Mouse (Mus musculus) thymus, postnatal 0 days (tissue): ENCODE measurements around the gene Ubr4. TPM values are rescaled to one million over a fixed set of nuclear protein-coding genes. Genes with fewer than 3 reads are reported as not detected.
A peak's percentile ranks its signal among the peaks of the same experiment; 100 is the strongest.

Source experiments
- DNase-seq: peaks from one replicate; pipeline ENCODE4 v3.0.0-alpha.2; 2015; ENCODE audit warnings: low spot score
- polyA plus RNA-seq: library from polyadenylated mRNA; unstranded; fragments of >200 nt; fragmentation: Nextera tagmentation; extraction: Ambion mirVana; gene quantifications from 2 replicates; pipeline ENCODE4 v1.2.1, GENCODE M21; 2015

Ubr4 gene
- 44.9 and 50.7 TPM in 2 replicates for polyA plus RNA-seq

DNA sequence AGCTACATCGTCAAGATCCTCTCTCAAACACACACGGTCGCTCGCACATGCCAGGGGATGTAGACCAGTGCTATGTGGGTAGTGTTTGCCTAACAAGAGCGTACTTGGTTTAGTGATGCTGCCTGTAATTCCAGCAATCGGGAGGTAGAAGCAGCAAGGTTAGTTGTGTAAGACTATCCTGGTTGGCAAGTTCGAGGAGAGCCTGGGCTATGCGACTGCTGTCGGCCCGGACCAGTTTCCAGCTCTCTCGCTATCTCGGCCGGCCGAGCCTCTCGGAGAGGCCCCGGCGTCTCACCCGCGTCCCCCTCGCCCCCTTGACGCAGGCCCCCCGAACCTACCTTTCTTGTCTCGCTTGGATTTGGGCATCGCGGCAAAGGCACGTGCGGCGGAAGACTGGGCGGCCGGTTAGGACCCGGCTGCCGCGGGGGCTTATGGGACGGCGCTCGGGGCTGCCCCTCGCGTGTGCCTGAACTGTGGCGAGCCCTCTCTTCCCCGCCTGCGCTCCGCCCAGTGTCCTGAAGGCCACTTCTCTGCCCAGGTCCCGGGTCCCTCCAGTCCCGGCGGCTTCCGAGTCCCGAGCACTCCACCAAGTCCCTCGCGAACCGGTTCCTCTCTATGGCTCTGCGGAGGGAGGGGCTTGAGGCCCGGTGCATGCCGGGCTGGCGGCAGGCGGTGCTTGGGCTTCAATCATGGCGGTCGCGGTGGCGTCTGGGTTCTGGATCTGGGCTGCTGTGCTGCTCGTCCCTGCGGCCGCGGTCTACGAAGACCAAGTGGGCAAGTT, at the start of gene Ubr4, which contains the start of the genes Mrto4 and Emc1:
Gene Ubr4, plus strand, starts transcription at position 679 of the 781 bp plus-strand sequence.
Gene Mrto4, minus strand, starts transcription at position 646 of the 781 bp plus-strand sequence.
Gene Emc1, plus strand, starts transcription at position 657 of the 781 bp plus-strand sequence.
- DNase-seq: peak; percentile 85

DNA sequence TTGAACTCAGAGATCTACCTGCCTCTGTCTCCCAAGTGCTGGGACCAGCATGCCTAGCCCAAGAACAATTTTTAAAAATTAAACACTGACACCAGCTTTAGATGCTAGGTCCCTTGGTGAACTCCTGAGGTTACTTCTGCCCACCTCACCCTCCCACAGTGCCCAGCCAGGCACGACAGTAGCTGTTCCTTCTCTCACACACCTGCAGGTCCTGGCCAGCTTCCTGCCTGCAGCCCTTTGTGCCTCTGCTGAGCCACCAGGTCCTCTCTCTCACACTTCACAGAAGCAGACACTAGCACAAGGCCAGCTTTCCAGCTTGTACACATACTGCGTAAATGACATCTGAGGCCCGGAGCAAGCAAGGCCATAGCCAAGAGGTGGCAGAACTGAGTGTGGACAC, 46.9 kb upstream of the Ubr4 start:
- DNase-seq: no peak

DNA sequence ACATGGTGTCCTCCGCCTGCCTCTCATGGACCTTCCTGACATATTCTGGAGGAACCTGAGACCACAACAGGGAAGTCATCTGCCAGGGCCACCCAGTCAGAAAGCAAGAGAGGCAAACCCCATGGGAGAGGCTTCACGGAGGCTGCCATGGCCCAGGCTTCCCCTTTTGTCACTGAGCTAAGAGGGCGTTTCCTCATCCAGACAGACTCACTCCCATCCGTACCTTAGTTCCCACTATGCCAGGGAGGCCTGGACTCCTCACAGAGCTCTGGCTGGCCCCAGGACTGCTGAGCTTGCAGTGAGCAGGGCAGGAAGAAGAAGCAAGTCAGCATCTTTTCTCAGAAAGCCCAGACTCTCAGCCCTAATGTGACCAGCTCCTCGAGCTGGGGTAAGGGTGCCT, 44.5 kb upstream of the Ubr4 start:
- no peak for DNase-seq

DNA sequence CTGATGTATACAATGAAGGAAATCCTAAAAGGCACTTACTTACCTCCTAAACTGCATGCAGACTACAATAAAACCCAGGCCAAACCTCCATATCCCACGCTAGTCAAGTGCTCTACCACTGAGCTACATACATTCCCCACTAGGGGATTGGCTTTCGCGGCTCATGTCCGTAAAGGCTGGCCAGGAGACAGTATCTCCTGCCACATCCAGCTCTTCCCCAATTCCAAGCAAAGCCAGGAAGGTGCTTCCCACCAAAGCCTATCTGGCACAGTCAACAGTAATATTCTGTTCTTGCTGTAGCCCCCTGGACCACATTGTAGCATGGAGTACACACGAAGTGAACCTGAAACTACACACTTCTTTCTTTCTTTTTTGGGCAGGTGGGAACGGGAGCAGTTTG, 42.8 kb upstream of the Ubr4 start:
- DNase-seq: no peak

GRCm38 (mm10) chr4:139310171-139310898, 42.1 kb upstream of the Ubr4 start, which contains the start of the genes Pqlc2 and Akr7a5:
TSS of gene Pqlc2 (minus strand) at chr4:139310708.
TSS of gene Akr7a5 (plus strand) at chr4:139310744.
- DNase-seq: peak; percentile 95

DNA sequence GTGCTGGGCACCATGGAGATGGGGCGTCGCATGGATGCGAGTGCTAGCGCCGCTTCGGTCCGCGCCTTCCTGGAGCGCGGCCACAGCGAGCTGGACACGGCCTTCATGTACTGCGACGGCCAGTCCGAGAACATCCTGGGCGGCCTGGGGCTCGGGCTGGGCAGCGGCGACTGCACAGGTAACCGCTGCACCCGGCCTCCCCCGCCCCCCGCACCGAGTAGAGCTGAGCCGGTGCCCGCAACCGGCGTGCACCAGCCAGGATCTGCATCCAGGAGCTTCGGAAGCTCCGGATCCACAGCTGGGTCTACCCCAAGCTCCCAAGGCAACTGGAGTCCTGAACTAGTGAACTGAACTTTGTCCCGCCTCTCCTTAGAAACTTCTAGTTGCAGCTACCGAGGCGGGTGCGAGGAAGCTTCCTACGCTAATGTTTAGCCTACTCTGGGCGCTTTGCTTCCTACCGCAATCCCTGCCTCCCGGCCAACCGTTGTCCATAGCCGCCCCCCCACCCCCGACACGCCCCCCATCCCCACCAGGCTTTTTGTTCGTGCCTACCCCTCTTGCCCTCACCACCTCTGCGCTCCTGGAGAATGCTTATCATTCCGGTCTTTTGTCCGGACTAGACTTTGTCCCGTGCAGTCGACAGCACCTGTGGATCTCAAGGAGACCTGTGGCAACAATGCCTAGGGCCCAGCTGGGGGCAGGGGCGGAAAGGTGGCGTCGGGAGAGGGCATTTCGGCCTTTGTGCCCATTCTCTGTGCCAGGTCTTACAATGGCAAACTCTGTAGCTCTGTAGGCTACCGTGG, 41.3 kb upstream of the Ubr4 start:
- DNase-seq: peak; percentile 33

GRCm38 (mm10) chr4:139311707-139312106, 40.7 kb upstream of the Ubr4 start:
- no peak for DNase-seq

- DNase-seq: peak; percentile 66
These were observed 39.8 kb upstream of the Ubr4 start for GRCm38 (mm10) chr4:139312632-139313031.

GRCm38 (mm10) chr4:139318449-139318848, 34.0 kb upstream of the Ubr4 start:
- DNase-seq: no peak

GRCm38 (mm10) chr4:139319740-139320139, 32.7 kb upstream of the Ubr4 start:
- DNase-seq: peak; percentile 15

- DNase-seq: peak; percentile 94
These were observed 21.8 kb upstream of the Ubr4 start for GRCm38 (mm10) chr4:139330605-139331004.

DNA sequence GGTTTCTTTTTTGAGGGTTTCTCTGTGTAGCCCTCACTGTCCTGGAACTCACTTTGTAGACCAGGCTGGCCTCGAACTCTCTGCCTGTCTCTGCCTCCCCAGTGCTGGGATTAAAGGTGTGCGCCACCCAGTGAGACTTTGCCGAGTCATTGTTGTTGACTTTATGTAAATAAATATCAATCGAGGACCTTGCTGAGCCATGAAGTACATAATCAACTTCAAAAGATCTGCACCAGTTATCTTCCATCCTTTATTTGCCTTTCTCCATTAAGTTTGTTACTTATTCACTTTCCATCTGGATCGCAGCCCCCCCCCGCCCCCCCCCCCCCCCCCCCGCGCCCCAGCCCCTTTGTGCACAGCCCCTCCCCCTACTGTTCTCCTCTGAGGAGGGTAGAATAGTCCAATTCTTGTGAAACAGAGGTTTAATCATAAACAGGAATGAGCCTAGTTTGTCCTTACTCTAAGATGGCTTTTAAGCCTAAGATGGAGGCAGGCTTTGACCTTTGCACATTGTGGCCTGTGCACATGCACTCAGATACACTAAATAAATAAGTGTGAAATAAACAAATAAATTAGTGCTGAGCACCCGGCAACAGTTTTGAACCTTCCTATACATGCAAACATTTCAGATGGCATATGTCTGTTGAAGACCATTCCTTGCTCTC, 17.6 kb upstream of the Ubr4 start:
- no peak for DNase-seq

DNA sequence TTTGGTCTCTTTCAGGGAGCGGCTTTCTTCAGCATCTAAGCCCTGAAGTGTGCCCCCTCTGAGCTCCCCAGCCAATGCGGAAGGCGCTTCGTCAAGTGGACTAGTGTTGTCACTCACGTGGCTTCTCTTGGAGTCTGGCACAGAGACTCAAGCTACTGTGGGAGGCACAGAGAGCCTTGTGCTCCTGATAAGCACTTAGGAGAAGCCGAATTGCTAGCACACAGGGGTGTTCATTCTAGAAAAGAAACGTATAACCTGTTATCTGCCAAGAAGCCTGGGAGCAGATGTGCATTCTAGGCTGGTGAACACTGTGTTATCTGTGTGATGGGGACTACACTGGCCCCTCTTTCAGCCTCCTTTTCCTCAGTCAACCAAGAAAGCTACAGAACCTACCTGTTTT, 16.9 kb upstream of the Ubr4 start:
- no peak for DNase-seq

DNA sequence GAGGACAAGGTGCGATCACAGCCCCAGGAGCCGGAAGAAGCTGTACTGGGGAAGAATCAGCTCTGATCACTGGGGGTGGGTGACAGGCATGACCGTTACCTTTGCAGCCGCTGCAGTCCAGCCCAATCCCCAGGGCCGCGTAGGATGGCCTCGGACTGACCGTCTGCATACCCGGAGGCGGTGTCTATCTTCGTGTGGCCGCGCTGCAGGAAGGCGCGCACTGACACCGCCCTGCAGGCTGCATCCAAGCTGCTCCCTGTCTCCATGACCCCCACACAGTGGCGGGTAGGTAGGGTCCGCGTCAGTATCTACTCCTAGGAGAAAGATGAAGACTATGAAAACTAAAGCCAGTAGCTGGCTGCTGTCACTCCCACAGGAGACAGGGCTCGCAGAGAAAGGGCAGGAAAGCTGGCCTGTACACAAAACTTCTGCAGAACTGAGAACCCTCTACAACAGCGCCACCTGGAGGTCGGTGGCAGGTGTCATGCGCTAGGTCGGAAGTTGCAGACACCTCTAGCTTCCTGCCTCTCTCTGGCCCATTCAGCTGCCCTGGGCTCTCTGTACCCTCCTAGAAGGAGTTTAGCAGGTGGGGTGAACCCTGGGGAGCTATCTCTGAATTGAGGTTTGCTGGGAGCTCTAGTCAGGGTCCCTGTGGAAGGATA, 15.5 kb upstream of the Ubr4 start:
- peak; percentile 91 for DNase-seq

- no peak for DNase-seq
These were observed 14.3 kb upstream of the Ubr4 start for GRCm38 (mm10) chr4:139338145-139338544.

- no peak for DNase-seq
These were observed 11.6 kb upstream of the Ubr4 start for GRCm38 (mm10) chr4:139340835-139341234.

DNA sequence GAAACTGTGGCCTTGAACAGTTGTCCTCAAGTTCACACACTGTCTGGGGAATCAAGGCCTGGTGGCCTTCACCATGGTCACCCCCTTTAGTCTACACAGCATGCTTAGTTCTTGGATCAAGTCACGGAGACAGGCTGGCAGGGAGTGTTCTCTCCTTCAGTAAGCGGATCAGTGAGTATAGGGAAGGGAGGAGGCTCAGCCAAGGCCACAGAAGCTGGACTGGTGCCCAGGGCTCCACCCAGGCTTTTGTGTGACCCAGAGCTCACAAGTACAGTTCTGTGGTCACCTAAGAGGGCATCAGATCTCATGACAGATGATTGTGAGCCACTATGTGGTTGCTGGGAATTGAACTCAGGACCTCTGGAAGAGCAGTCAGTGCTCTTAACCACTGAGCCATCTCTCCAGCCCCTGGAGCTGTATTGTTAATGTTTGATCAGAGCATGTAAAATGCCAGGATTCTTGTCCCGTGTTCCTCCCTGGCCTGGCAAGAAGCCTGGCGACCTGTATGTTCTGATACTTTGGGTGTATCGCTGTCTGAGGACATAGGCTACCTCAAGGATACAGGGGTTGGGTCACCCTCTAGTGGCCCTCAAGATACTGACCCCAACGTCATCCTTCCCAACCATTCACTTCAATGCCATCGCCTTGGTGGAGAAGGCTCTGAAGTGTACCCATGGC, 10.7 kb upstream of the Ubr4 start:
- DNase-seq: no peak

DNA sequence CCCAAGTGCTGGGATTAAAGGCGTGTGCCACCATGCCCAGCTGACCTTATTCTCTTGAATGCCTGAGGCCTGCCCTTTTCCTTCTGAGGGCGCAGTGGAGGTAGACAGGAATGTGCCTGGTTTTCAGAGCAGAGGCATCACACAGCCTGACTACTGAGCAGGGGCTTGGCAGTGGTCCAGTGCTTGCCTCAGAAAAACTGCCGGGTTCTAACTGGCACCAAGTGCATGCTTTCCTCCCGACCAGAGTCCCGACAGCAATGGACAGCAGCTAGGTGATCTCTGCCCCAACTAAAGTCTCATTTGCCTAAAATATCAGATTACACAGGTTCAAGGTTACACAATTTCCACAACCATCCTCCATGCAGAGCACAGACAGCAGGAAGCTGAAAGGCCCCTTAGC, 8.7 kb upstream of the Ubr4 start:
- DNase-seq: no peak

GRCm38 (mm10) chr4:139345416-139346019, 6.9 kb upstream of the Ubr4 start:
- DNase-seq: no peak
